Mouse (Mus musculus) gastrocnemius, adult 2 months (tissue): Measurements from ENCODE around the gene Gng3. TPM values are rescaled to one million over a fixed set of nuclear protein-coding genes. Genes with fewer than 3 reads are reported as not detected.
"Not testable (repeated sequence)": the region's sequence is repeated elsewhere in the genome, so short reads cannot be mapped to it uniquely, and the experiment has no call there.

ENCODE experiments used
- DNase-seq: peaks from one replicate; pipeline ENCODE4 v3.0.0; 2022
- H3K27ac ChIP-seq: fragments of 200-600 bp; 2 replicates; pipeline ENCODE4 v1.8.1; 2022; ENCODE audit warnings: mild to moderate bottlenecking
- H3K4me3 ChIP-seq: fragments of 200-600 bp; 2 replicates; pipeline ENCODE4 v1.8.1; 2022; ENCODE audit warnings: mild to moderate bottlenecking, moderate library complexity
- CTCF ChIP-seq: fragments of 200-600 bp; IDR thresholded peaks from 2 replicates; pipeline ENCODE4 v1.8.1; 2022; ENCODE audit warnings: antibody characterized with exemption, mild to moderate bottlenecking, moderate library complexity
- intact Hi-C: fragments of 180-260 bp; cut with DNase I; formaldehyde crosslinking; loops from one replicate; pipeline ENCODE4 v1.15.1; 2025
- total RNA-seq, 2 experiments: library from RNA; stranded (reverse); gene quantifications; 2 replicates each; pipeline ENCODE4 v1.2.3; 2021

Gng3 gene
- total RNA-seq, 2 experiments from 2014 or later: not detected

DNA sequence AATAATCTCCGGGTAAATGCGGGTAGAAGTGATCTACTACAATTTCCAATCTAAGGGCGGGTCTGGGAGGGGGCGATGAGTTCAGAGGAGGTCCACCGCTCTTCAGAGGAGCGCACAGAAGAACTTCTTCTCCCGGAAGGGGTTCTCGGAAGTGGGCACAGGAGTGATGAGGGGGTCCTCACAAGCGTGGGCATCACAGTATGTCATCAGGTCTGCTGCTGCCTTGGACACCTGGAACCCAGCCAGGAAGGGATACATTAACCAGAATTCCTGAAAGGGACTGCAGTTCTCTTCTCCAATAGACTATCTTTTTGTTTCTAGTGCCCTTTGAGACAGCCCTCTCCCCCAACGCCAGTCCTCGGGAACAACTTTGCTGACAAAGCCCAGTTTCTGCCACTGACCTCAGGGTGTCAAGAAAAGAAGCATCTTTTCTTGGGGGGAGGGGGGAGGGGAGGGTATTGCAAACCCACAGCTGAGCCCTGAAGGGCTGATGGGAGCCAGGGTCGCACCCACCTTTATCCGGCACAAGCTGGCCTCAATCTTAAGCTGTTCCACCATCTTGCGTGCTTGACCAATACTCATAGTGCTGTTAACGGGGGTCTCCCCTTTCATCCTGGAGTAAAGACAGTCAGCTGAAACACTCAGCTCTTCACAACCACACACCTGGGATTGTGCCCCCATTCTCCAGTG lies 808 bp downstream of the Gng3 start:
- DNase-seq: peak; percentile 51
- intact Hi-C loops: no loop called here
- H3K27ac ChIP-seq: peak overlapping the region; percentile 94
- H3K4me3 ChIP-seq: peak overlapping the region; percentile 95
- TF ChIP-seq CTCF: no peak

- TF ChIP-seq CTCF: peak; percentile 78
- DNase-seq: peak; percentile 89
- intact Hi-C loops: no loop called here
- H3K27ac ChIP-seq: peak within 1 kb of the TSS; percentile 94
- H3K4me3 ChIP-seq: peak within 1 kb of the TSS; percentile 95
Measured at GRCm38 (mm10) chr19:8837251-8837791, 1.7 kb downstream of the Gng3 start, which contains the start of gene Bscl2. Bscl2 (plus strand) TSS chr19:8837467.

DNA sequence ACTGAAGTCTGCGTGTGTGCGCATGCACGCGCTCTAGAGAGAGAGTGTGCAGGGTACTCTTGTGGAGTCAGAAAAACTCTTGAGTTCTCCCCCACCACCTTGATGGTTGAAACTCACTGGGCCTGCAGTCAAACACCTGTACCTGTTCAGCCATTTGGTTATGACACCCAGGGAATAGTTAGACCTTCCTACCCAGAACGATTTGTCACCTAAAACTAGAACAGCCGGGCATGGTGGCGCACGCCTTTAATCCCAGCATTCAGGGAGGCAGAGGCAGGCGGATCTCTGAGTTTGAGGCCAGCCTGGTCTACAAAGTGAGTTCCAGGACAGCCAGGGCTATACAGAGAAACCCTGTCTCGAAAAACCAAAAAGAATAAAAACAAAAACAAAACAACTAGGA lies 2.7 kb downstream of the Gng3 start:
- intact Hi-C loops, H3K4me3 ChIP-seq, DNase-seq: not testable (repeated sequence)
- peak overlapping the region; percentile 94; the same call in 1 of the 2 replicates for H3K27ac ChIP-seq

DNA sequence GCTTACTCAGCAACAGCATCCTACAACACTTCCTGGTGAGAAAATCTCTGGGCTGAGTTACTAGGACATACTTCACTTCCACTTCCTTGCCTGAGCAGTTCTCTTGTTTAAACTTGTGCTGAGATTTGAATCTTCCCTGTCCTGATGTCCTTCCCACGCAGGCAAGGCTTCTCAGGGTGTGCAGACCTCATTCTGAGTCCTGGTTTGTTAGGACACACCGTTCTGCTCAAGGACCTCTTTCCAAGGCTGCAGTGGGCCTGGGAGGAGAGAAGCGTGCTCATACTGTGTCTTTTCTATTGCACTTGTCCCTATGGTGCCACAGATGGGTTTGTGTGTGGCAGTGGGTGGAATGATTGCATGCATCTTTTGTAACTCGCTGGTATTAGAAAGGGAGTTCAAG lies 6.0 kb downstream of the Gng3 start:
- TF ChIP-seq CTCF: no peak
- H3K4me3 ChIP-seq: no peak overlapping the region
- intact Hi-C loops: no loop called here
- no peak overlapping the region for H3K27ac ChIP-seq
- DNase-seq: no peak

GRCm38 (mm10) chr19:8831262-8831661 lies 7.7 kb downstream of the Gng3 start:
- TF ChIP-seq CTCF: no peak
- H3K4me3 ChIP-seq: no peak overlapping the region
- intact Hi-C loops: no loop called here
- H3K27ac ChIP-seq: no peak overlapping the region
- no peak for DNase-seq

DNA sequence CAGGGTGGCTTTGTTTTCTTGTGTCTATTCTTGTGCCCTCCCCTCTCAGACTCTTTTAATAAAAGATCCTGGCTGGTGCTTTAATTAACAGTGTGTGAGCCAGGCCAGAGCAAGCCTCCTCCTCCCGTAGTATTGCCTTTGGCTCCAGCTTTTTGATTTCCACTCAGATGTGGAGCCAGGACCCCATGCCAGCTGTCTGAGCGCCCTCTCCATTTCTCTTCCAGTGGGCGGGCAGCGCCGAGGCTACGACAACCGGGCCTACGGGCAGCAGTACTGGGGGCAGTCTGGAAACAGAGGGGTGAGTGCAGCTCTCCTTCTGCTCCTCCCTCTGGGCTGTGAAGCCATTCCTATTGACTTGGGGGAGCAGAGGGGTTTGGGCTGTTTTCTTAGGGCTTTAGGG lies 8.3 kb downstream of the Gng3 start:
- DNase-seq: no peak
- TF ChIP-seq CTCF: no peak
- H3K4me3 ChIP-seq: no peak overlapping the region
- intact Hi-C loops: no loop called here
- H3K27ac ChIP-seq: no peak overlapping the region

DNA sequence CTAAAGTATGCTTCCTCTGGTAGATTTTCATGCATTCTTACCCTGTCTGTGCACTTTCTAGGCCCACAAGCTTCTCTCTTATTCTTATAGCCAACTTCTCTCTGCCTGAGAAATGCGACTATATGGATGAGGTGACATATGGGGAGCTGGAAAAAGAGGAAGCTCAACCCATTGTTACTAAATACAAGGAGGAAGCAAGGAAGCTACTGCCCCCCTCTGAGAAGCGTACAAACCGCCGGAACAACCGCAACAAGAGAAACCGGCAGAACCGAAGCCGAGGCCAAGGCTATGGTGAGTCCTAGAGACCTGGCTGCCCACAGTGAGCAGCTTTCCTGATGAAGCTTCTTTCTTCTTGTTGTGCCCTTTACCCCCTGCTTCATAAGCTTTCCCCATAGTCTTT lies 9.3 kb downstream of the Gng3 start, which contains the start of gene AC129217.1:
Gene AC129217.1, plus strand, starts transcription at position 114 of the 400 bp plus-strand sequence.
- intact Hi-C loops: no loop called here
- H3K4me3 ChIP-seq: no peak within 1 kb of the TSS
- no peak for DNase-seq
- no peak within 1 kb of the TSS for H3K27ac ChIP-seq
- no peak for TF ChIP-seq CTCF

- no peak for TF ChIP-seq CTCF
- no peak overlapping the region for H3K27ac ChIP-seq
- DNase-seq: no peak
- intact Hi-C loops: no loop called here
- H3K4me3 ChIP-seq: peak overlapping the region; percentile 86
Measured at GRCm38 (mm10) chr19:8822696-8823095, 16.3 kb downstream of the Gng3 start.

GRCm38 (mm10) chr19:8821146-8821545 lies 17.8 kb downstream of the Gng3 start:
- Histone ChIP-seq H3K4me3 (peak overlapping the region; percentile 86), H3K27ac (peak overlapping the region; percentile 100)
- DNase-seq: no peak
- intact Hi-C loops: no loop called here
- no peak for TF ChIP-seq CTCF

GRCm38 (mm10) chr19:8820424-8820956 lies 18.5 kb downstream of the Gng3 start:
- DNase-seq: no peak
- intact Hi-C loops: no loop called here
- TF ChIP-seq CTCF: no peak
- Histone ChIP-seq H3K4me3 (peak overlapping the region; percentile 86), H3K27ac (peak overlapping the region; percentile 100)

DNA sequence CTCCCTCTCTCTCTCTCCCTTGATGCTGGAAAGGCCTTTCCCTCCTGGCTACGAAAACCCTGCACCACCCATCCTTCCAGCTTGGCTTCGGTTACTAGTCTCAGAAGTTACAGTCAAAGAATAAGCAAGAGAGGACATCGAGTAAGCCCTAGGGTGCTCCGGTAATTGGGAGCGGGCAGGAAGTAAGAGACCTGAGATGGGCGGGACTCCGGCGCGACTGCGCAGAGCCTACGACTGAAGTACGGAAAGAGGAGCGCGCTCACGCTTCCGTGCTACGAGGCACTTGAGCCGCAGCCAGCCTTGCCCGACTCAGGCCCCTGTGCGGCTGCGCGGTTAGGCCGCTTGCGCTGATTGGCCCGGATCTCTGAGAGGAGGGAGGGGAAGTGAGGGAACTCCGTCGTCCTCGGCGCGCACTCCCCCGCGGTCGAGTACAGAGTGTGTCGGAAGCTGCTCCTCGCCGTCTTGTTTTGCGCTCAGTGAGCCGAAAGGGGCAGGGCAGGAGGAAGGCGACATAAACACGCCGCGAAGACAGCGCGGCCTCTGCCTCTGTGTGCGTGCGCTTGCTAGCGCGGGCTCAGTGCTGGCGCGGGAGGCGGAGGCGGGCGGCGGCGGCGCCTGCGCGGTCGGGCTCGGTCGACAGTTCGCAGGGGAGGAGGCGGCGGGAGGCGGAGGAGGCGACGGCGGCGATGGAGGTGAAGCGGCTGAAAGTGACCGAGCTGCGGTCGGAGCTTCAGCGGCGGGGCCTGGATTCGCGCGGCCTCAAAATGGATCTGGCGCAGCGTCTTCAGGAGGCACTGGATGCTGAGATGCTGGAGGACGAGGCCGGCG lies 19.2 kb downstream of the Gng3 start, which contains the start of gene Hnrnpul2:
Gene Hnrnpul2, plus strand, starts transcription at position 415 of the 828 bp plus-strand sequence.
- peak within 1 kb of the TSS; percentile 86 for H3K4me3 ChIP-seq
- intact Hi-C loops: loop anchor here (2.0 kb wide), 2 partner anchors 17 to 97 kb away; partner anchors contain the start of genes Slc3a2 and Zbtb3
- no peak for TF ChIP-seq CTCF
- peak; percentile 99 for DNase-seq
- H3K27ac ChIP-seq: peak within 1 kb of the TSS; percentile 100

- intact Hi-C loops: loop anchor here (2.0 kb wide), 2 partner anchors 16 to 96 kb away; partner anchors contain the start of genes Slc3a2 and Zbtb3
- DNase-seq: peak; percentile 97
- peak within 1 kb of the TSS; percentile 100 for H3K27ac ChIP-seq
- TF ChIP-seq CTCF: no peak
- H3K4me3 ChIP-seq: peak within 1 kb of the TSS; percentile 86
Measured at GRCm38 (mm10) chr19:8818801-8819595, 20.0 kb downstream of the Gng3 start, which contains the start of gene Ttc9c. Ttc9c (minus strand) TSS chr19:8819333.
